Mouse (Mus musculus) kidney, embryonic 15.5 days (tissue): ENCODE data around the gene Pbxip1. TPM values are rescaled to one million over a fixed set of nuclear protein-coding genes. Genes with fewer than 3 reads are reported as not detected.

Source experiments
- ATAC-seq: fragments of 200-750 bp; cut with Nextera tagmentation; replicated peaks from 2 replicates; pipeline ENCODE4 v1.8.0; 2017; ENCODE audit warnings: moderate TSS enrichment; ENCODE audit not compliant: low FRiP score
- H3K27ac ChIP-seq: fragments of 300-500 bp; sonication (generic); 2 replicates; pipeline ENCODE4 v1.5.1; 2015; ENCODE audit warnings: mild to moderate bottlenecking, inconsistent platforms
- H3K27me3 ChIP-seq: fragments of 300-500 bp; sonication (generic); 2 replicates; pipeline ENCODE4 v1.6.1; 2015; ENCODE audit warnings: inconsistent platforms
- H3K36me3 ChIP-seq: fragments of 300-500 bp; sonication (generic); 2 replicates; pipeline ENCODE4 v1.6.1; 2015; ENCODE audit warnings: inconsistent platforms
- H3K4me1 ChIP-seq: fragments of 300-500 bp; sonication (generic); 2 replicates; pipeline ENCODE4 v1.6.1; 2015; ENCODE audit warnings: inconsistent platforms
- H3K4me2 ChIP-seq: fragments of 300-500 bp; sonication (generic); 2 replicates; pipeline ENCODE4 v1.6.1; 2015; ENCODE audit warnings: moderate library complexity, mild to moderate bottlenecking, inconsistent platforms
- H3K4me3 ChIP-seq: fragments of 300-500 bp; sonication (generic); replicated peaks from 2 replicates; pipeline ENCODE4 v1.5.1; 2015; ENCODE audit warnings: mild to moderate bottlenecking, inconsistent platforms
- H3K9ac ChIP-seq: fragments of 300-500 bp; sonication (generic); 2 replicates; pipeline ENCODE4 v1.6.1; 2015; ENCODE audit warnings: mild to moderate bottlenecking, inconsistent platforms
- H3K9me3 ChIP-seq: fragments of 300-500 bp; sonication (generic); replicated peaks from 2 replicates; pipeline ENCODE4 v1.6.1; 2016; ENCODE audit warnings: inconsistent platforms
- WGBS: fragments of 180-500 bp; shearing (Covaris S2); methylation state at CpG from one replicate; pipeline ENCODE4 v1.1.7; 2015; ENCODE audit warnings: mixed read lengths; 5-methylcytosine and 5-hydroxymethylcytosine counted together
- polyA plus RNA-seq: library from polyadenylated mRNA; unstranded; fragments of >200 nt; fragmentation: Nextera tagmentation; extraction: Ambion mirVana; gene quantifications from 2 replicates; pipeline ENCODE4 v1.2.1, GENCODE M21; 2015

Gene Pbxip1
- 39.6 and 39.7 TPM in 2 replicates for polyA plus RNA-seq

GRCm38 (mm10) chr3:89436176-89437113, at the start of gene Pbxip1:
TSS of gene Pbxip1 (plus strand) at chr3:89436706.
- Histone ChIP-seq H3K4me3 (peak within 1 kb of the TSS; percentile 55), H3K4me2 (peak within 1 kb of the TSS; percentile 63), H3K9me3 (no peaks in the 10 kb centered on the region), H3K27ac (peak within 1 kb of the TSS; percentile 83), H3K9ac (peak within 1 kb of the TSS; percentile 57), H3K36me3 (peaks cover 41% of the 10 kb centered on the region), H3K4me1 (peaks cover 24% of the 10 kb centered on the region), H3K27me3 (no peaks in the 10 kb centered on the region)
- ATAC-seq = peak; percentile 89
- whole genome bisulfite sequencing = 4% methylated on average over 16 of the region's 16 CpGs

GRCm38 (mm10) chr3:89387632-89388031, 48.9 kb upstream of the Pbxip1 start:
- Histone ChIP-seq H3K4me2 (0 out of 2 replicates have a peak overlapping the region, but pooled peaks have one; percentile 23), H3K9me3 (no peaks in the 10 kb centered on the region), H3K36me3 (no peaks in the 10 kb centered on the region), H3K27ac (no peak overlapping the region), H3K4me1 (peaks cover 78% of the 10 kb centered on the region), H3K9ac (no peak overlapping the region), H3K4me3 (no peak overlapping the region), H3K27me3 (no peaks in the 10 kb centered on the region)
- no peak for ATAC-seq
- 83% methylated on average over 11 of the region's 11 CpGs for WGBS

GRCm38 (mm10) chr3:89388134-89388881, 48.2 kb upstream of the Pbxip1 start:
- H3K4me3 ChIP-seq = 0 out of 2 replicates have a peak overlapping the region, but pooled peaks have one; percentile 3
- H3K27me3 ChIP-seq = no peaks in the 10 kb centered on the region
- no peaks in the 10 kb centered on the region for H3K36me3 ChIP-seq
- whole genome bisulfite sequencing = 77% methylated on average over 11 of the region's 11 CpGs
- no peaks in the 10 kb centered on the region for H3K9me3 ChIP-seq
- peaks cover 83% of the 10 kb centered on the region for H3K4me1 ChIP-seq
- 0 out of 2 replicates have a peak overlapping the region, but pooled peaks have one; percentile 27 for H3K27ac ChIP-seq
- H3K9ac ChIP-seq = no peak overlapping the region
- H3K4me2 ChIP-seq = 0 out of 2 replicates have a peak overlapping the region, but pooled peaks have one; percentile 15
- ATAC-seq = no peak

- Histone ChIP-seq H3K27me3 (no peaks in the 10 kb centered on the region), H3K4me2 (no peak overlapping the region), H3K4me3 (no peak overlapping the region), H3K36me3 (no peaks in the 10 kb centered on the region), H3K27ac (peak overlapping the region; percentile 45; the same call in 1 of the 2 replicates), H3K9me3 (no peaks in the 10 kb centered on the region), H3K4me1 (peaks cover 84% of the 10 kb centered on the region), H3K9ac (no peak overlapping the region)
- ATAC-seq = no peak
- WGBS = 50% methylated on average over 6 of the region's 6 CpGs
Observed at GRCm38 (mm10) chr3:89388901-89389740, 47.4 kb upstream of the Pbxip1 start.

- Histone ChIP-seq H3K9me3 (no peaks in the 10 kb centered on the region), H3K4me1 (peaks cover 86% of the 10 kb centered on the region), H3K9ac (no peak overlapping the region), H3K36me3 (no peaks in the 10 kb centered on the region), H3K27me3 (no peaks in the 10 kb centered on the region), H3K4me3 (0 out of 2 replicates have a peak overlapping the region, but pooled peaks have one; percentile 59), H3K4me2 (peak overlapping the region; percentile 99), H3K27ac (peak overlapping the region; percentile 45; the same call in 1 of the 2 replicates)
- 39% methylated on average over 5 of the region's 5 CpGs for WGBS
- ATAC-seq = no peak
Observed at GRCm38 (mm10) chr3:89390111-89390515, 46.4 kb upstream of the Pbxip1 start.

- peaks cover 86% of the 10 kb centered on the region for H3K4me1 ChIP-seq
- no peaks in the 10 kb centered on the region for H3K36me3 ChIP-seq
- peak overlapping the region; percentile 59 for H3K4me3 ChIP-seq
- H3K27me3 ChIP-seq = no peaks in the 10 kb centered on the region
- peak overlapping the region; percentile 95 for H3K27ac ChIP-seq
- ATAC-seq = no peak
- H3K4me2 ChIP-seq = peak overlapping the region; percentile 99
- peak overlapping the region; percentile 59 for H3K9ac ChIP-seq
- 14% methylated on average over 19 of the region's 19 CpGs for WGBS
- H3K9me3 ChIP-seq = no peaks in the 10 kb centered on the region
Observed at GRCm38 (mm10) chr3:89390699-89391662, 45.5 kb upstream of the Pbxip1 start.

GRCm38 (mm10) chr3:89391663-89392511, 44.6 kb upstream of the Pbxip1 start:
- under 1% methylated on average over 55 of the region's 56 CpGs for WGBS
- peak overlapping the region; percentile 59 for H3K9ac ChIP-seq
- peak overlapping the region; percentile 59 for H3K4me3 ChIP-seq
- no peaks in the 10 kb centered on the region for H3K36me3 ChIP-seq
- H3K9me3 ChIP-seq = no peaks in the 10 kb centered on the region
- no peaks in the 10 kb centered on the region for H3K27me3 ChIP-seq
- H3K4me1 ChIP-seq = peaks cover 88% of the 10 kb centered on the region
- peak overlapping the region; percentile 99 for H3K4me2 ChIP-seq
- ATAC-seq = no peak
- peak overlapping the region; percentile 95 for H3K27ac ChIP-seq

- Histone ChIP-seq H3K27me3 (no peaks in the 10 kb centered on the region), H3K27ac (peak overlapping the region; percentile 95), H3K4me2 (peak overlapping the region; percentile 99), H3K4me3 (peak overlapping the region; percentile 59), H3K4me1 (peaks cover 80% of the 10 kb centered on the region), H3K9me3 (no peaks in the 10 kb centered on the region), H3K9ac (peak overlapping the region; percentile 59), H3K36me3 (no peaks in the 10 kb centered on the region)
- no peak for ATAC-seq
- WGBS = under 1% methylated on average over 17 of the region's 24 CpGs
Observed at GRCm38 (mm10) chr3:89392871-89393311, 43.6 kb upstream of the Pbxip1 start.

- peak; percentile 92 for ATAC-seq
- peak overlapping the region; percentile 99 for H3K4me2 ChIP-seq
- WGBS = 0% methylated on average over 15 of the region's 15 CpGs
- H3K9me3 ChIP-seq = no peaks in the 10 kb centered on the region
- H3K4me3 ChIP-seq = peak overlapping the region; percentile 59
- H3K27ac ChIP-seq = peak overlapping the region; percentile 95
- no peaks in the 10 kb centered on the region for H3K27me3 ChIP-seq
- no peaks in the 10 kb centered on the region for H3K36me3 ChIP-seq
- peak overlapping the region; percentile 65 for H3K9ac ChIP-seq
- H3K4me1 ChIP-seq = peaks cover 73% of the 10 kb centered on the region
Observed at GRCm38 (mm10) chr3:89393605-89394004, 42.9 kb upstream of the Pbxip1 start.
